Comparison of ENCODE assay signal across 1 mouse cellular context in the genomic region with DNA sequence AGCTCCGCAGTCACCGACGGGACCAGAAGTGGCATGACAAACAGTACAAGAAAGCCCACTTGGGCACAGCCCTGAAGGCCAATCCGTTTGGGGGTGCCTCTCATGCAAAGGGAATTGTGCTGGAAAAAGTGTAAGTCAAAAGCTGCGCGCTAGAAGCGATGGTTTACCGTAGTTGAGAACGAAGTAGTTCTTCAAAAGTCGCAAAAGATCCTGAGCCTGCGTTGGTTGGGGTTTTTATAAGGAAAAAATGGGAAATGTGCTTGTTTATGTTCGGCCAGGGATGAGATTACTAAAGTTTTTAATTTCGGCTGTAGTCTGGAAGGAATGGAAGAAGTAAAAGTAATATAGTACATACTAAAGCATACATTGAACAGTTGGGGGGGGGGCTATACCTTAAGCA.
TF ChIP-seq lines count a peak whose summit lies in the region.

No protein-coding gene starts in this region.

TF ChIP-seq in MEL, 35 proteins besides CTCF, POLR2A, EP300 and RAD21:
- 0 out of 2 replicates have a peak, but pooled peaks have one; percentile 4 for TF ChIP-seq SIN3A (IDR thresholded peaks at IDR 0.05; ENCODE audit: low read length)
